Mouse (Mus musculus) lung, embryonic 14.5 days (tissue): ENCODE results near the gene Tada2b. TPM values are rescaled to one million over a fixed set of nuclear protein-coding genes. Genes with fewer than 3 reads are reported as not detected.
A peak's percentile ranks its signal among the peaks of the same experiment; 100 is the strongest.

Source experiments
- ATAC-seq: fragments of 200-750 bp; cut with Nextera tagmentation; 2 replicates; pipeline ENCODE4 v1.8.0; 2017; ENCODE audit warnings: mild to moderate bottlenecking, moderate TSS enrichment, moderate library complexity; ENCODE audit not compliant: insufficient read depth
- DNase-seq: peaks from one replicate; pipeline ENCODE4 v3.0.0-alpha.2; 2015
- H3K27ac ChIP-seq: fragments of 300-500 bp; sonication (generic); 2 replicates; pipeline ENCODE4 v1.5.1; 2014; ENCODE audit warnings: low read depth, mild to moderate bottlenecking, moderate library complexity
- H3K27me3 ChIP-seq: fragments of 300-500 bp; sonication (generic); 2 replicates; pipeline ENCODE4 v1.6.1; 2014; ENCODE audit warnings: low read length, control low read depth; ENCODE audit not compliant: insufficient read depth
- H3K36me3 ChIP-seq: fragments of 300-500 bp; sonication (generic); 2 replicates; pipeline ENCODE4 v1.6.1; 2014; ENCODE audit warnings: control low read depth; ENCODE audit not compliant: insufficient read depth
- H3K4me1 ChIP-seq: fragments of 300-500 bp; sonication (generic); 2 replicates; pipeline ENCODE4 v1.6.1; 2014; ENCODE audit warnings: antibody characterized with exemption, control low read depth; ENCODE audit not compliant: insufficient read depth
- H3K4me2 ChIP-seq: fragments of 300-500 bp; sonication (generic); 2 replicates; pipeline ENCODE4 v1.6.1; 2014; ENCODE audit warnings: mild to moderate bottlenecking
- H3K4me3 ChIP-seq: fragments of 300-500 bp; sonication (generic); 2 replicates; pipeline ENCODE4 v1.5.1; 2014; ENCODE audit warnings: low read depth, low read length
- H3K9ac ChIP-seq: fragments of 300-500 bp; sonication (generic); 2 replicates; pipeline ENCODE4 v1.6.1; 2014
- H3K9me3 ChIP-seq: fragments of 300-500 bp; sonication (generic); 2 replicates; pipeline ENCODE4 v1.6.1; 2016; ENCODE audit warnings: low read depth, low read length, control low read depth
- CTCF ChIP-seq: IDR thresholded peaks from 2 replicates; pipeline ENCODE4 v1.5.1; 2016; ENCODE audit warnings: antibody characterized with exemption, low read depth
- WGBS: fragments of 180-500 bp; shearing (Covaris S2); extraction: QIAGEN DNeasy Blood & Tissue Kit; methylation state at CpG from one replicate; pipeline ENCODE4 v1.1.7; 2014; 5-methylcytosine and 5-hydroxymethylcytosine counted together
- polyA plus RNA-seq: library from polyadenylated mRNA; unstranded; fragments of >200 nt; fragmentation: Nextera tagmentation; extraction: Ambion mirVana; gene quantifications from 2 replicates; pipeline ENCODE4 v1.2.1, GENCODE M21; 2014

Gene Tada2b
- polyA plus RNA-seq, 1 experiment from 2014 or later = 2.7 TPM

DNA sequence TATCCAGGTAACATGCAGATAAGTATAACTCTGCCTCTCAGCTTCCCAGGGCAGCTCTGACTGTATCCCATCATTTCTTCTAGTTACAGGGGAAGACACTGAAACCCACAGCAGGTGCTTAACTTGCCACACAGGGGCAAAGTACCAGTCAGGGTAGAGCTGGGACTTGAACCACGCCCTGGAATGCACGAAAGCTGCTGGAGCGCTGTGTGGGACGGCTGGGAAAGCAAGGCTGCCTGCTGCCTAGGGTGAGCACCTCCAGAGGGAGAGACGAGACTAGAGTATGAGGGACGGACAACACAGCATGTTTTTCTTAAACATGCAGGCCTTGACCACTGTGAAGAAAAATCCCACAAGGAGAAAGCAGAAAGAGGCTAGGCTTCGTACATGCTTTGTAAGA lies 21.1 kb upstream of the Tada2b start:
- no peak overlapping the region for H3K4me3 ChIP-seq
- H3K9me3 ChIP-seq = no peaks in the 10 kb centered on the region
- H3K27ac ChIP-seq = no peak overlapping the region
- H3K4me2 ChIP-seq = no peak overlapping the region
- H3K9ac ChIP-seq = no peak overlapping the region
- no peaks in the 10 kb centered on the region for H3K27me3 ChIP-seq
- H3K4me1 ChIP-seq = no peaks in the 10 kb centered on the region
- H3K36me3 ChIP-seq = peaks cover 79% of the 10 kb centered on the region
- ATAC-seq (no peak), DNase-seq (no peak)
- no peak for TF ChIP-seq CTCF
- 86% methylated on average over 7 of the region's 7 CpGs for WGBS

DNA sequence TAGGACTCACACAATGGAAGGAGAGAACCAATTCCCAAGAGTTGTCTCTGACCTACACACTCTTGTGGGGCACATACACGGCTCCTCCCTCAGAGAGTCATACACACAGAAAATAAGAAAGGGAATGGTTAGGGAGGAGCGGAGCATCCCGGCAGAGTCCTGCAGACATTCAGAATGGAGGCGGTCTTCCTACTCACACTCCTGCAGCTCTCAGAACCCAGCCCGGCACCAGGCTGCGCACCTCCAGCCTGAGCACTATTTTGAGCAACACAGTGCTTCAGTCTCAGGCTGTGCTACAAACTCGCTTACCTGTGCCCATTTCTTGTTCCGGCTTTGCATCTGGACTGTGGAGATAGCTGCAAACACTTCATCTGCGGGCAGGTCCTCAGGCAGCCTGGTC lies 10.6 kb upstream of the Tada2b start:
- Histone ChIP-seq H3K36me3 (peaks cover 54% of the 10 kb centered on the region), H3K4me1 (no peaks in the 10 kb centered on the region), H3K9ac (no peak overlapping the region), H3K9me3 (no peaks in the 10 kb centered on the region), H3K4me2 (no peak overlapping the region), H3K27ac (no peak overlapping the region), H3K27me3 (no peaks in the 10 kb centered on the region), H3K4me3 (no peak overlapping the region)
- no peak for DNase-seq
- WGBS = 95% methylated on average over 9 of the region's 9 CpGs
- TF ChIP-seq CTCF = no peak
- no peak for ATAC-seq

DNA sequence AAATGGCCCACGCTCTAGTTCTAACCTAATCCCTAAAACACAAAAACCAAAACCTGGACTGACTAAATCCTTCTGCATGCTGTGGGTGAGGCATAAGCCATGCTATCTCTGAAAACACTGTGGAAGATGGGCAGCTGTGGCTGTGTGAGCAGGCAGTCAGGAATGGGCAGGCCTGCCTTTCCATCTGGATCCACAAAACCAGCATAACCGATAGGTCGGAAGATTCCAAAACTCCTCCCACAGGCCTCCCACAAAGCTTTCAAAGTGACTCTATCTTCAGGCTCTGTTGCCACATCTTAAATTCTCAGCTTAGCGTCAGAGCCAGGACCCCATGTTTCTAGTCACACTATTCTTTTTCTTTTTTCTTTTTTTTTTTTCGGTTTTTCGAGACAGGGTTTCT lies 9.8 kb upstream of the Tada2b start:
- H3K4me2 ChIP-seq = no peak overlapping the region
- DNase-seq = no peak
- H3K36me3 ChIP-seq = peaks cover 51% of the 10 kb centered on the region
- 83% methylated on average over 6 of the region's 6 CpGs for WGBS
- H3K27me3 ChIP-seq = no peaks in the 10 kb centered on the region
- no peak overlapping the region for H3K27ac ChIP-seq
- H3K4me3 ChIP-seq = no peak overlapping the region
- no peak for TF ChIP-seq CTCF
- no peaks in the 10 kb centered on the region for H3K4me1 ChIP-seq
- no peak for ATAC-seq
- H3K9ac ChIP-seq = no peak overlapping the region
- H3K9me3 ChIP-seq = no peaks in the 10 kb centered on the region

DNA sequence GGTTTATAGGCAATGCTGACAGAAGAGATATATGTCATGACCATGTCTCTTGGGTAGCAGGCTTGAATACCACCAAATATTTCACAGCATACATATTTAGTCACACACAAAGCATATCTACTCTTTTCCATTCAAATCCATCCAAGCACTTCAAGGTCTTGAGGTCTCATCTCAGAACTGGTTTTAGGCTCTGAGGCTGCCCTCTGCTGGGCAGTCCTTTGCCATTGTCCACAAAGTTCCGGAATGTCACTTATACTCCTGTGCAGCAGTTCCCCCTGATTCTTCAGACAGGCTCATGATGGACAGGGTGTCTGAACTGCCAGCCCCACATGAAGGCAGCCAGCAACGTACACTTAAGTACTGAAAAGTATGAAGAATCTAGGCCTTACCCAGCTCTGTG lies 5.1 kb upstream of the Tada2b start:
- TF ChIP-seq CTCF = peak; percentile 66
- H3K4me3 ChIP-seq = no peak overlapping the region
- H3K4me2 ChIP-seq = no peak overlapping the region
- no peak overlapping the region for H3K9ac ChIP-seq
- 44% methylated on average over 2 of the region's 2 CpGs for WGBS
- no peaks in the 10 kb centered on the region for H3K4me1 ChIP-seq
- DNase-seq = peak; percentile 67
- peaks cover 32% of the 10 kb centered on the region for H3K36me3 ChIP-seq
- no peaks in the 10 kb centered on the region for H3K9me3 ChIP-seq
- H3K27ac ChIP-seq = no peak overlapping the region
- no peak for ATAC-seq
- peaks cover 18% of the 10 kb centered on the region for H3K27me3 ChIP-seq

DNA sequence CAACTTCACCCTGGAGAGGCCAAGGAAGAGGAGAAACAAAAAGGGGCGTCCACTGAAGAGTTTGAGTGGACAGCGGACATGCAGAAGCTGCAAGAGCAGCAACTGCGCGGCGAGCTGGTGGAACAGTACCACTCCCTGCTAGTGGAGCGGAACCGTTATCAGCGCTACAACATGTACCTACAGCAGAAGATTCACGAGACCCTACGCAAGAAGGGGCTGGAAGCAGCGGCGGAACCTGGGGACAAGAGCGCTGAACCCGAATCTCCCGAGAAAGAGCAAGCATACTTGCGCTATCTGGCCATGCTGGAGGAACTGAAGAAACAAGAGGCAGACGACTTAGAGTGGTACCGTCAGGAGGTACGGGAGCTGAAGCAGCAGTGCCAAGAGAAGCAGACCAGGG lies 1.2 kb upstream of the Tada2b start:
- H3K4me3 ChIP-seq = peak overlapping the region; percentile 50
- H3K27me3 ChIP-seq = peaks cover 18% of the 10 kb centered on the region
- H3K4me2 ChIP-seq = peak overlapping the region; percentile 93
- no peak overlapping the region for H3K27ac ChIP-seq
- H3K4me1 ChIP-seq = peaks cover 7% of the 10 kb centered on the region
- ATAC-seq = no peak
- peak; percentile 12 for DNase-seq
- H3K9me3 ChIP-seq = no peaks in the 10 kb centered on the region
- 29% methylated on average over 19 of the region's 19 CpGs for WGBS
- no peak for TF ChIP-seq CTCF
- H3K9ac ChIP-seq = 0 out of 2 replicates have a peak overlapping the region, but pooled peaks have one; percentile 6
- H3K36me3 ChIP-seq = no peaks in the 10 kb centered on the region

DNA sequence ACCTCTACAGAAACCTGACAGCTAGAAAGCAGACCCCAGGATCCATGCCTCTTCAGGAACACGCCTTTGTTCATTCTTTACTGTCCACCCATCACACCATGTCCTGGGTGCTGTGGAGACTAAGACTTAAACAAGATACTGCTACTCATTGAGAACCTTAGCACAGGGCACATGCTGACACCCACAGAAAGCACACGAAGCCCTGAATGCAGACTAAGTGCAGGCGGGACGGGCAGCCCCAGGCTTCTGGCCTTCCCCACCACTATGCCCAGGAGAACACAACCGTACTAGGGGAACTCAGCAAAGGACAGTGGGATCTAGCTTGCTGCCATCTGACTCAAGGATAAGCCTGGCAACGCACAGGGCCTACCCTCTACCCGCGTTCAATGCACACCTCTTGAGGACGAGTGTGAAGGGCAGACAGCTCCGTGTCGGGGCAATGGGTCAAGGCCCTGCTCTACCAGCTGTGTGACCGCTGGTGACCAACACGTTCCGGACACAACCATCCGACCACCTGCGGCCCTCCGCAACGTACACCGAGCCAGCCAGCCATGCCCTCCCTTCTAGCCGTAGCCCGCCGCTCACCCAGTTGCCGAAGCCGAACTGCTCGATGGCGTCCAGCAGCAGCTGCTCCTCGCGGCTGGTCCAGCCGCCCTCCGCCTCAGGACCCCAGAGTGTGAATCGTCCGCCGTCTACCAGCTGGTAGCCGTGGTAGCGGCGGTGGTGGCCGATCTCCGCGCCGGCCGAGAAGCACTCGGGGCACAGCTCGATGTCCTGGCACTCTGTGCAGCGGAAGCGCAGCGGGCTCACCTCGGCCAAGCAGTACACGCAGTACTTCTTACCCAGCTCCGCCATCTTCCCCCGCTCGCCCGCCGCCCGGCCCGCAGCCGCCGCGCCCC lies 633 bp downstream of the Tada2b start:
- WGBS = under 1% methylated on average over 58 of the region's 58 CpGs
- H3K9ac ChIP-seq = peak overlapping the region; percentile 87
- ATAC-seq (peak; percentile 70), DNase-seq (peak; percentile 7)
- H3K27me3 ChIP-seq = peaks cover 18% of the 10 kb centered on the region
- no peak for TF ChIP-seq CTCF
- H3K4me1 ChIP-seq = peaks cover 7% of the 10 kb centered on the region
- no peaks in the 10 kb centered on the region for H3K9me3 ChIP-seq
- no peaks in the 10 kb centered on the region for H3K36me3 ChIP-seq
- no peak overlapping the region for H3K27ac ChIP-seq
- peak overlapping the region; percentile 92 for H3K4me2 ChIP-seq
- peak overlapping the region; percentile 89 for H3K4me3 ChIP-seq

DNA sequence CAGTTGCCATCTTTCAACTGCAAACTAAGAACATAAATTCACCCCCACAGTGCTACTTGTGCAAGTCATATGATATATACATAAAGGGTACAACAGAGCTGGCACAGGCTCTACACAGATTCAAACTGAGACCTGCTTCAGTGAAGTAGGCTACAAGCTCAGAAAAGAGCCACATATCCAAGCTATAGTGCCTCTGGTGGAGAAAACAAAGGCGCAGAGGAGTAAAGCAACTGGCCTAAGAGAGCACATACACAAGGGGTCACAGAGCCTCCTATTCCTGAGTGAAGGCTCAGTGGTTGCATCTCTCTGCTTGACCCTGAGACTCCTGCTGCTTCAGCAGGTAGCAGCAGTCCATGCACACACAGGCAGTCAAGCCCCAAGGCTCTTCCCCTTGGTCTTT lies 3.0 kb downstream of the Tada2b start:
- Histone ChIP-seq H3K4me2 (no peak overlapping the region), H3K4me1 (peaks cover 7% of the 10 kb centered on the region), H3K27ac (no peak overlapping the region), H3K9ac (no peak overlapping the region), H3K36me3 (peaks cover 6% of the 10 kb centered on the region; the same call in 1 of the 2 replicates), H3K27me3 (peaks cover 11% of the 10 kb centered on the region), H3K4me3 (no peak overlapping the region), H3K9me3 (no peaks in the 10 kb centered on the region)
- no peak for TF ChIP-seq CTCF
- ATAC-seq = no peak
- 61% methylated on average over 1 of the region's 1 CpGs for WGBS
- DNase-seq = no peak
